Mouse (Mus musculus) MEL (cell line): ENCODE results near the gene Zbtb38. TPM values are rescaled to one million over a fixed set of nuclear protein-coding genes. Genes with fewer than 3 reads are reported as not detected.

ENCODE experiments used
- DNase-seq: peaks from one replicate; pipeline ENCODE4 v3.0.0; 2011; ENCODE audit warnings: low read depth, low spot score
- H3K27ac ChIP-seq: 2 replicates; pipeline ENCODE4 v1.5.1; 2012; ENCODE audit warnings: low read depth, mild to moderate bottlenecking, control low read depth, low read length, moderate library complexity; ENCODE audit not compliant: control insufficient read depth
- H3K27me3 ChIP-seq, 2 experiments: fragments of 150-350 bp in 1 of 2; sonication (generic) in 1 of 2; 2 replicates each; pipeline ENCODE4 v1.6.1; 2012; ENCODE audit warnings: low read length in 2 of 2, mild to moderate bottlenecking in 2 of 2, improper control_type of control experiment in 1 of 2, moderate library complexity in 1 of 2; ENCODE audit not compliant: insufficient read depth in 2 of 2, control insufficient read depth in 1 of 2
- H3K36me3 ChIP-seq, 2 experiments: 2 replicates each; pipeline ENCODE4 v1.6.1; 2012 to 2014; ENCODE audit warnings: low read length in 2 of 2, improper control_type of control experiment in 1 of 2, inconsistent platforms in 1 of 2, mild to moderate bottlenecking in 1 of 2; ENCODE audit not compliant: insufficient read depth in 2 of 2, control insufficient read depth in 1 of 2
- H3K4me1 ChIP-seq, 2 experiments: fragments of 150-350 bp in 1 of 2; sonication (generic) in 1 of 2; 2 replicates each; pipeline ENCODE4 v1.6.1; 2012; ENCODE audit warnings: low read length in 2 of 2, improper control_type of control experiment in 1 of 2, mild to moderate bottlenecking in 1 of 2; ENCODE audit not compliant: insufficient read depth in 2 of 2, control insufficient read depth in 1 of 2
- H3K4me3 ChIP-seq, 2 experiments: fragments of 150-350 bp in 1 of 2; sonication (generic) in 1 of 2; 2 replicates each; pipeline ENCODE4 v1.5.1; 2012; ENCODE audit warnings: low read depth in 2 of 2, low read length in 2 of 2, mild to moderate bottlenecking in 2 of 2, moderate library complexity in 2 of 2, control low read depth in 1 of 2, improper control_type of control experiment in 1 of 2; ENCODE audit not compliant: control insufficient read depth in 1 of 2, insufficient read depth in 1 of 2
- H3K79me2 ChIP-seq: 2 replicates; pipeline ENCODE4 v1.6.1; 2012; ENCODE audit warnings: mild to moderate bottlenecking, low read length, moderate library complexity; ENCODE audit not compliant: control insufficient read depth, poor library complexity, insufficient read depth
- H3K9ac ChIP-seq: 2 replicates; pipeline ENCODE4 v1.6.1; 2012; ENCODE audit warnings: low read depth, mild to moderate bottlenecking, control low read depth, low read length, moderate library complexity; ENCODE audit not compliant: control insufficient read depth, poor library complexity, severe bottlenecking
- H3K9me3 ChIP-seq: fragments of 150-350 bp; sonication (generic); replicated peaks from 2 replicates; pipeline ENCODE4 v1.6.1; 2012; ENCODE audit warnings: mild to moderate bottlenecking, low read length, improper control_type of control experiment, moderate library complexity; ENCODE audit not compliant: insufficient read depth
- E2F4 ChIP-seq: IDR thresholded peaks from 2 replicates; pipeline ENCODE4 v1.6.1; 2011; ENCODE audit warnings: low read depth, low read length, improper control_type of control experiment, borderline replicate concordance
- ELF1 ChIP-seq: IDR thresholded peaks from 2 replicates; pipeline ENCODE4 v1.6.1; 2014; ENCODE audit warnings: low read depth, mild to moderate bottlenecking, inconsistent platforms, low read length, improper control_type of control experiment, moderate library complexity
- GABPA ChIP-seq: IDR thresholded peaks from 2 replicates; pipeline ENCODE4 v1.6.1; 2012; ENCODE audit warnings: low read depth, mild to moderate bottlenecking, inconsistent platforms, low read length, improper control_type of control experiment, moderate library complexity
- MAX ChIP-seq: IDR thresholded peaks from 2 replicates; pipeline ENCODE4 v1.6.1; 2011; ENCODE audit warnings: low read length, improper control_type of control experiment
- MXI1 ChIP-seq: IDR thresholded peaks from 2 replicates; pipeline ENCODE4 v1.6.1; 2011; ENCODE audit warnings: mild to moderate bottlenecking, low read depth, low read length, improper control_type of control experiment
- MYB ChIP-seq: IDR thresholded peaks from 2 replicates; pipeline ENCODE4 v1.6.1; 2011; ENCODE audit warnings: mild to moderate bottlenecking, low read depth, low read length, improper control_type of control experiment
- MYC ChIP-seq: IDR thresholded peaks from 2 replicates; pipeline ENCODE4 v1.6.1; 2011; ENCODE audit warnings: low read depth, mild to moderate bottlenecking, low read length, improper control_type of control experiment, moderate library complexity
- NRF1 ChIP-seq: IDR thresholded peaks from 2 replicates; pipeline ENCODE4 v1.6.1; 2014; ENCODE audit warnings: low read depth, mild to moderate bottlenecking, inconsistent platforms, low read length, improper control_type of control experiment, moderate library complexity; ENCODE audit not compliant: poor library complexity, insufficient read depth, severe bottlenecking
- RAD21 ChIP-seq: IDR thresholded peaks from 2 replicates; pipeline ENCODE4 v1.6.1; 2011; ENCODE audit warnings: mild to moderate bottlenecking, low read depth, low read length, improper control_type of control experiment
- SMC3 ChIP-seq: IDR thresholded peaks from 2 replicates; pipeline ENCODE4 v1.6.1; 2011; ENCODE audit warnings: low read depth, low read length, improper control_type of control experiment
- TBP ChIP-seq: IDR thresholded peaks from 2 replicates; pipeline ENCODE4 v1.8.0; 2011; ENCODE audit warnings: low read depth, low read length, improper control_type of control experiment
- TCF12 ChIP-seq: IDR thresholded peaks from 2 replicates; pipeline ENCODE4 v1.6.1; 2014; ENCODE audit warnings: low read depth, mild to moderate bottlenecking, inconsistent platforms, low read length, improper control_type of control experiment, moderate library complexity
- USF1 ChIP-seq: IDR thresholded peaks from 2 replicates; pipeline ENCODE4 v1.6.1; 2014; ENCODE audit warnings: low read depth, mild to moderate bottlenecking, inconsistent platforms, low read length, improper control_type of control experiment, moderate library complexity
- ZMIZ1 ChIP-seq: IDR thresholded peaks from 2 replicates; pipeline ENCODE4 v1.6.1; 2012; ENCODE audit warnings: low read depth, mild to moderate bottlenecking, inconsistent platforms, low read length, improper control_type of control experiment, moderate library complexity
- ZNF384 ChIP-seq: IDR thresholded peaks from 2 replicates; pipeline ENCODE4 v1.6.1; 2012; ENCODE audit warnings: low read depth, mild to moderate bottlenecking, inconsistent platforms, low read length, improper control_type of control experiment
- polyA plus RNA-seq, 2 experiments: library from polyadenylated mRNA; stranded (reverse) in 1 of 2; unstranded in 1 of 2; fragments of >175 nt in 1 of 2; fragments of >200 nt in 1 of 2; gene quantifications; 2 replicates each; pipeline versions ENCODE4 v1.2.1 to v1.2.4; 2012; ENCODE audit warnings: low replicate concordance in 2 of 2, low read depth in 1 of 2; ENCODE audit not compliant: insufficient read length in 2 of 2, insufficient read depth in 1 of 2, missing spikeins in 1 of 2
- total RNA-seq: library from RNA; depleted of rRNA; stranded (reverse); fragments of 300-350 nt; gene quantifications from 2 replicates; pipeline ENCODE4 v1.2.3, GENCODE M21; 2012

Zbtb38 gene
- total and polyA plus RNA-seq, 3 experiments = 10.9 to 65.0 (median 12.2) TPM

DNA sequence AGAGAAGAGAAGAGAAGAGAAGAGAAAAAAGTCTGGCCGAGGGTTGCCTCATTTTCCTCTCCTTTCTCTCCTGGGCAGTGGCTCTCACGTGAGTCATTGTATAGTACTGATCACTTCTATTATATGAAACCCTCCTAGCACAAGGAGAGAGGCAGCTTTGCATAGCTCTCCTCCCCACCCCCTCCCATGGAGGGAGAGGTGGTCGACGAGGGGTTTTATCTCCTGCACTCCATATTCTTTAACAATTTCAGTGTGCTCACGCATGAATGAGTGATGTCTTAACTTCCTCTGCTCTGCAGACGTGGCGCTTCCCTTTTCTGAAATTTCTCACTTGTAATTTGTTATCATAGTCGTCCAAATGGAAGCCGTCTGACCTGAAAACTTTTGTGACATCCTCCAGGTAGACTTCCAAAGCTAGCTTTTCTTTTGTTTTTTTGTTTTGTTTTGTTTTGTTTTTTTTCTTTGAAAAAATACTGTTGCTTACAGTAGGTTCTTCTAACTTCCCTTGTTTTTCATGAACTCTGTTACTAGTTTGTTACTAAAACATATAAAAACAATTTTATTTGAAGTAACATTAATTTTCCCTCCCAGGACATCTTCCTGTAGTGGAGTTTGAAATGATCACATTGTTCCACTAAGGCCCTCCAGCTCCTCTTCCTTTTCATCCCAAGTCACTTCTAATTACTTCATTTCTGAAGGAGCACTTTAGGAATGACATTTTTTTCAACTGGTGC is 116.0 kb downstream of the Zbtb38 start (continued):
- peak; percentile 93 for TF ChIP-seq TCF12
- TF ChIP-seq ZNF384 = 0 out of 2 replicates have a peak, but pooled peaks have one; percentile 3
- peak; percentile 72 for TF ChIP-seq TBP
- no peak for TF ChIP-seq USF1
- TF ChIP-seq E2F4 = no peak
- TF ChIP-seq ZMIZ1 = no peak

DNA sequence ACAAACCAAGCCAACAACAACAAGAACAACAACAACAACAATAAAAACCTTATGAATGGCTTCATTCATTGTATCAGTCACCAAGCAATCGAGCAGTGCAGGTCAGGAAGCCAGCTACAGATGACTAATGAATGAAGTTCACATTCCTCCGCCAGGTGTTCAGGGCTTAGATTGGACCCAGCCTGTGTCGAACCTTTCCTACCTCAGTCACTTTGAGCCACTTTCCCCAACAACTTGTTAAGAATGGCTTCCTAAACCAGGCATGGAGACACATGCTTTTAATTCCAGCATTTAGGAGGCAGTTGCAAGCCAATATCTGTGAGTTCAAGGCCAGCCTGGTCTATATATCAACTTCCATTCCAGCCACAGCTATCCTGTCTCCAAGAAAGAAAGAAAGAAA is 116.7 kb downstream of the Zbtb38 start:
- Histone ChIP-seq H3K4me1 (peaks cover 26 to 63% of the 10 kb centered on the region in 2 experiments), H3K79me2 (peaks cover 5% of the 10 kb centered on the region), H3K27me3 (no peaks in the 10 kb centered on the region), H3K27ac (peak overlapping the region; percentile 99), H3K9ac (peak overlapping the region; percentile 62), H3K4me3 (peak overlapping the region; percentile 2 to 29; a peak in 3 of 4 replicates), H3K9me3 (no peaks in the 10 kb centered on the region), H3K36me3 (peaks cover 0 to 47% of the 10 kb centered on the region in 2 experiments; a peak in 2 of 4 replicates)
- TF ChIP-seq MYB (no peak), MAX (no peak)
- peak; percentile 53 for DNase-seq

DNA sequence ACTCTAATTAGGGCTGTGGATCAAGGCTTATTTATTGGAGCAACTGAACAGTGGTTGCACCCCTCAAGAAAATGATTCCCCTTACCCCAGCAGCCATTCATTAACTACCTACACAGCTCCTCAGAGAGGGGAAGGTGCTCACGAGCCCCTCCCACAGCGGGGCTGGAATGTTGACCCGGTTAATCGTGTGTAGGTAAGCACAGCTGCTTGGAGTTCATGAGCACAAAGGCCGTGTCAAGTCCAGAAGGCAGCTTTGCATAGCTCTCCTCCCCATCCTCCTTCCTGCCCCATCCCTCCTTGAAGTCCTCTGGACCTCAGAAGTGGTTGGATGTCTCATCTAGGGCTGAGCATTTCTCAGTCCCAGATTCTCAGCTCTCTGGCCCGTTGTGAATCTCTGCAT is 117.5 kb downstream of the Zbtb38 start:
- Histone ChIP-seq H3K4me1 (peaks cover 27 to 59% of the 10 kb centered on the region in 2 experiments), H3K36me3 (peaks cover 0 to 47% of the 10 kb centered on the region in 2 experiments; a peak in 2 of 4 replicates), H3K9ac (no peak overlapping the region), H3K4me3 (no peak overlapping the region), H3K27me3 (no peaks in the 10 kb centered on the region), H3K27ac (peak overlapping the region; percentile 99), H3K79me2 (peaks cover 11% of the 10 kb centered on the region), H3K9me3 (no peaks in the 10 kb centered on the region)
- no peak for DNase-seq
- TF ChIP-seq SMC3 = no peak
- no peak for TF ChIP-seq GABPA
- no peak for TF ChIP-seq NRF1
- no peak for TF ChIP-seq RAD21

DNA sequence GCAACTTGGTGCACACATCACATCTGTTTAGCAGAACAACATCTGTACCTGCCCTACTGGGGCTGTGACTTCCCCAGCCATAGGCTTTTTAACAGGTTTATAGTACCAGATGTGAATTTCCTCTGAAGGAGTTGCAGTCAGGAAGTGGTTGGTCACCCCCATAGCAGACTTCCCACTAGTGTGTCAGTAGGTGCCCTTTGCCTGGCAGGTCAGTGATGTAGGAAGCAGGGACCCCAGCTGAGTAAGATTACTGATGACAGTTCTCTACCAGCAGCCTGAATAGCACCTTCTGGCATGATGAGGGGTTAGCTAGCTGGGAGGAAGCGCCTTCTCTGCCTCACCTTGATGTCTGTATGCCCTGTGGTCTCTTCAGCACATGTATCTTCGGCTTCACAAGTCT is 118.9 kb downstream of the Zbtb38 start:
- Histone ChIP-seq H3K4me1 (peaks cover 23 to 56% of the 10 kb centered on the region in 2 experiments), H3K79me2 (peaks cover 19% of the 10 kb centered on the region), H3K27me3 (no peaks in the 10 kb centered on the region), H3K36me3 (peaks cover 0 to 48% of the 10 kb centered on the region in 2 experiments; a peak in 2 of 4 replicates), H3K9me3 (no peaks in the 10 kb centered on the region)
- TF ChIP-seq MYC (no peak), ELF1 (no peak), MXI1 (0 out of 2 replicates have a peak, but pooled peaks have one; percentile 0)
- TF ChIP-seq, all 39 proteins: peak for 1
- no peak for DNase-seq
- Histone ChIP-seq H3K9ac (no peak overlapping the region), H3K4me3 (no peak overlapping the region), H3K27ac (no peak overlapping the region)
